Mouse (Mus musculus) myocyte (in vitro differentiated cells): ENCODE measurements around the gene Nphs1.

Experiments
- CEBPB ChIP-seq: IDR thresholded peaks from 2 replicates; pipeline ENCODE4 v1.6.1; 2011; ENCODE audit warnings: mild to moderate bottlenecking, moderate library complexity; ENCODE audit not compliant: poor library complexity, insufficient read depth, severe bottlenecking
- E2F4 ChIP-seq: IDR thresholded peaks from one replicate; pipeline ENCODE4 v1.6.1; 2011; ENCODE audit warnings: mild to moderate bottlenecking, control low read depth, moderate library complexity; ENCODE audit not compliant: insufficient read depth
- MAX ChIP-seq: IDR thresholded peaks from one replicate; pipeline ENCODE4 v1.6.1; 2011; ENCODE audit warnings: low read depth, mild to moderate bottlenecking, control low read depth
- MYOG ChIP-seq, 3 experiments: IDR thresholded peaks; one replicate each; pipeline ENCODE4 v1.6.1; 2011; ENCODE audit warnings: control low read depth in 2 of 3, low read depth in 2 of 3, mild to moderate bottlenecking in 2 of 3; ENCODE audit not compliant: insufficient read length in 2 of 3, control insufficient read depth in 1 of 3, insufficient read depth in 1 of 3
- POLR2A ChIP-seq: IDR thresholded peaks from one replicate; pipeline ENCODE4 v1.6.1; 2011; ENCODE audit warnings: low read depth, mild to moderate bottlenecking, control low read depth, moderate library complexity; ENCODE audit not compliant: insufficient read length
- POLR2AphosphoS2 ChIP-seq: IDR thresholded peaks from one replicate; pipeline ENCODE4 v1.6.1; 2011; ENCODE audit warnings: low read depth, control low read depth; ENCODE audit not compliant: insufficient read length
- SRF ChIP-seq: IDR thresholded peaks from one replicate; pipeline ENCODE4 v1.6.1; 2011; ENCODE audit warnings: low read depth; ENCODE audit not compliant: control insufficient read depth, insufficient read length
- TCF12 ChIP-seq: IDR thresholded peaks from one replicate; pipeline ENCODE4 v1.6.1; 2011; ENCODE audit warnings: mild to moderate bottlenecking, control low read depth; ENCODE audit not compliant: poor library complexity, insufficient read depth, severe bottlenecking
- USF1 ChIP-seq: IDR thresholded peaks from one replicate; pipeline ENCODE4 v1.6.1; 2011; ENCODE audit warnings: low read depth, mild to moderate bottlenecking, control low read depth, moderate library complexity

DNA sequence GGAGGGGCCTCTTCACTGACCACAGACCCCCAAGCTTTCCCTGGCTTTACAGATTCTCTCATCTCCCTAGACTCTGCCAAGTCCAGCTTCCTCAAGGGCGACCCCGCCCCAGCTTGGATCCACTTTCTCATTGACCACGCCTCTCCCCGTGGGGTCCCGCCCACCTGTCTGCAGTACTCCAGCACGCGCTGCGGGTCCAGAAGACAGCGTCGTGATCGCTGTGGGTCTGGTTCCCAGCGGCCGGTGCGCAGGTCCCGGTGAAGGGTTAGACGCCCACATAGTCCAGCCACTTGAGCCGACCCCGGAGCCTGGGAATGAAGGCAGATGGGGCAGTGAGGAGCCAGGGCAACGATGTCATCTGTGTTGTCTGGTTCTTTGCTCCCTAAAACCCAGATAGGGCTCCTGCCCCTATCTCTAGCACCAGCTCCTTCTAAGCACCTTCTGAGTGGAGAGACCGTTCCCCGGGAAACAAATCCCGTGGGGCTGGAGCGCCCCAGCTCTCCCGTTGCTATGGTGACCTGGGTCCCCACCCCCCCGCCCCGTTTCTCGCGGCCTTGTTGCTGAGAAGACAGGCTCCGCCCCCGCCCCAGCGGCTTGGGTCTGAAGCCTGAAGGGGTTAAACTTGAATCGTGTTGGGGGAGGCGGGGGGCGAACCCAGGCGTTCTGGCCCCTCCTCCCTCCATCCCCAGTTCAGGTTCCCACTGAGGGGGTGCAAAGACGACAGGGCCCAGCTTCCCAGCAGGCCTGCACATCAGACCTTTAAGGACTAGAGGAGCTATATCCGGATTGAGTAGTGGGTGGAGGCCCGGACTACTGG, 13.8 kb upstream of the Nphs1 start:
- no peak for TF ChIP-seq POLR2AphosphoS2
- TF ChIP-seq SRF = no peak
- no peak for TF ChIP-seq USF1
- TF ChIP-seq POLR2A = no peak
- no peak for TF ChIP-seq CEBPB
- no peak for TF ChIP-seq MAX
- no peak for TF ChIP-seq MYOG (IDR thresholded peaks at IDR 0.05; ENCODE audit: control insufficient read depth in 1 of 3, insufficient read depth in 1 of 3, insufficient read length in 2 of 3, low read depth in 2 of 3)
- TF ChIP-seq TCF12 = no peak
- TF ChIP-seq E2F4 = no peak
